Mouse (Mus musculus) brain, embryonic 14.5 days (tissue): ENCODE results near the gene Tgfbr2.

Experiments
- CTCF ChIP-seq: fragments of 200-500 bp; IDR thresholded peaks from 2 replicates; pipeline ENCODE4 v1.5.1; 2012; ENCODE audit warnings: inconsistent platforms, mild to moderate bottlenecking, moderate library complexity, borderline replicate concordance; ENCODE audit not compliant: insufficient read depth, insufficient read length; ENCODE audit errors: extremely low read depth
- POLR2A ChIP-seq: fragments of 200-500 bp; IDR thresholded peaks from 2 replicates; pipeline ENCODE4 v1.6.1; 2012; ENCODE audit warnings: mild to moderate bottlenecking, inconsistent platforms, borderline replicate concordance; ENCODE audit not compliant: poor library complexity, insufficient read depth, insufficient read length, severe bottlenecking; ENCODE audit errors: extremely low read depth

DNA sequence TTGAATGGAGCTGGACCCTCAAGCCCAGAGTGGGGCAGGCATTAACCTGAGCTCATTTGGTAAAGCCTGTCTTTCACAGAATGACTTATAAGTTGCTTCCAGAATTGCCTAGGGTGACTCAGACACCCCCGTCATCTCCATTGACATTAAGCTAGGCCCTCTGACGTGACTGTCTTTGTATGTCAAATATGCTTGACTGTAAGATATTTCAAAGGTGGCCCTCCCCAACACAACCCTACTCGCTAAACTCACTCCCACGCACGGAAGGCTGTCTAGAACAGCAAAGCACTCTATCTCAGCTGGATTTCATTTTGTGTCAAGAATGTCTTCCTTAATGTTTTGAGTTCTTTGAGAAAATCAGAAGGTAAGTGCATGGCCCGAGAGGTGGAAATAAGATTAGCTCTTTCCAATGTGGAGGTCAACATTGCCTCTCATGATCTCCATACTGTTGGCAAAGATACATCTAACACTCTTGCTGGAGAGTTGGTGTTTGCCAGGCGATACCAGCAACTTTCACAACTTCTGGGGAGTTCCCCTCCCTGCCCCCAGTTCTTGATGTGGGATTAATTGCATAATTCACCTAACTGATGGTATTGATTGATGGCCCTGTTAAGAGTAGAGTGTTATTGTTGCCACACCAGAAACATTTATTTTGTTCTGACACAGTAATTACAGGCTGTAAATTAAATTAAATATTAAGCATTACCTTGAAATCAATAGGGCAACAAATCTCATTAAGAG lies 83.9 kb downstream of the Tgfbr2 start:
- TF ChIP-seq CTCF (no peak), POLR2A (no peak)
